Mouse (Mus musculus) cortical plate, adult 2 months (tissue): ENCODE measurements around the gene Vps13d.

ENCODE experiments used
- CTCF ChIP-seq: fragments of 200-500 bp; IDR thresholded peaks from 2 replicates; pipeline ENCODE4 v1.5.1; 2011; ENCODE audit warnings: mild to moderate bottlenecking, control low read depth, low read length; ENCODE audit not compliant: insufficient read depth; ENCODE audit errors: extremely low read depth
- POLR2A ChIP-seq: fragments of 200-500 bp; IDR thresholded peaks from 2 replicates; pipeline ENCODE4 v1.6.1; 2011; ENCODE audit warnings: mild to moderate bottlenecking, low read length, control low read depth; ENCODE audit not compliant: insufficient read depth; ENCODE audit errors: extremely low read depth

- TF ChIP-seq CTCF (no peak), POLR2A (no peak)
These were observed 13.0 kb upstream of the Vps13d start for GRCm38 (mm10) chr4:145207718-145208371.
